Mouse (Mus musculus) urinary bladder, postnatal 4 days (tissue): ENCODE measurements around the gene Zic4.

Experiments used
- DNase-seq, 2 experiments: peaks; one replicate each; pipeline ENCODE4 v3.0.0; 2021 to 2022; ENCODE audit warnings: low spot score in 2 of 2

The Zic4 gene

GRCm38 (mm10) chr9:91400482-91401093 lies 38.4 kb downstream of the Zic4 start:
- DNase-seq, result no peak

DNA sequence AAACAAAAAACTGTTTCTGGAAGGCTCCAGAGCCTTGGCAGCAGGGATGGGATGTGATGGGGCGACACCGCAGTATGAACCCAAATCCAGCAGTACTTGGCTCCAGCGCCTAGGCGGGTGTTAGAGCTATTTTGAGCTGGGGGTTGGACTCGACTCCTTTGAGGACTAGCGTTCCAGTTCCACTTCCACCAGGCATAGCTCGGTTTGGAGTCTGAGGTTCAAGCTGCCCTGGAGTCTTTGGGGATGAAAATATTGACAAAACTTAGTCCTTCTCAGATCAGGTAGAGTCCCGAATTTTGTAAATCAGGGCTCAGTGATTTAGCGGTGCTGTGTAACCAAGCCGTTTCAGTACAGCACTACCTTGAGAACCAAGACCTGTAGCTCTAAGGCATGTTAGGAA lies 39.3 kb downstream of the Zic4 start:
- DNase-seq, result no peak

- DNase-seq, result no peak
These were observed 42.0 kb downstream of the Zic4 start for GRCm38 (mm10) chr9:91404229-91404628.

- no peak for DNase-seq
These were observed 42.9 kb downstream of the Zic4 start for GRCm38 (mm10) chr9:91404905-91405752.

- DNase-seq, result no peak
These were observed 43.6 kb downstream of the Zic4 start for GRCm38 (mm10) chr9:91405753-91406178.

DNA sequence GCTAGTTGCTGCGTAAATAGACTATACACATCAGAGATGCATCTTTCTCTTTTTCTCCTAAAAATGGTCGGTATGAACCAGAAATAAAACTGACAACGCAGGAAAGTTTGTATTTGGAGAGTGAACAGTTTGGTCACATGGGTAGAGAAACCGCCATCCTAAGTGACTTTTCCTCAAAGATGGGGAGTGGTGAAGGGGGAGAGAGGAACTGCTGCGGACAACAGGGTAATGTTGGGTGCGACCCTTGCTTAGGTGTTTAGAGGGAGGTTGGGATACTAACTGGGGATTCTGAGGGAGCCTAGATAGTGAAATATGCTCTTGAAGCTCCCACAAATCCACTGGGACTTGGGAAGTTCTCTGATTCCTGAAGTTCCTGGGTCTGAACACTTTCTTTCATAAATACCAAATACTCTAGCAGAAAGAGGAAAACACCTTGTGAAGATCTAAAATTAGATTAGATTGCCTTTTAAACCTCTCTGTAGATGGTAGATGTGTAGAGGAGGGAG lies 44.1 kb downstream of the Zic4 start:
- DNase-seq, result no peak

GRCm38 (mm10) chr9:91409771-91410170 lies 47.6 kb downstream of the Zic4 start:
- no peak for DNase-seq

DNA sequence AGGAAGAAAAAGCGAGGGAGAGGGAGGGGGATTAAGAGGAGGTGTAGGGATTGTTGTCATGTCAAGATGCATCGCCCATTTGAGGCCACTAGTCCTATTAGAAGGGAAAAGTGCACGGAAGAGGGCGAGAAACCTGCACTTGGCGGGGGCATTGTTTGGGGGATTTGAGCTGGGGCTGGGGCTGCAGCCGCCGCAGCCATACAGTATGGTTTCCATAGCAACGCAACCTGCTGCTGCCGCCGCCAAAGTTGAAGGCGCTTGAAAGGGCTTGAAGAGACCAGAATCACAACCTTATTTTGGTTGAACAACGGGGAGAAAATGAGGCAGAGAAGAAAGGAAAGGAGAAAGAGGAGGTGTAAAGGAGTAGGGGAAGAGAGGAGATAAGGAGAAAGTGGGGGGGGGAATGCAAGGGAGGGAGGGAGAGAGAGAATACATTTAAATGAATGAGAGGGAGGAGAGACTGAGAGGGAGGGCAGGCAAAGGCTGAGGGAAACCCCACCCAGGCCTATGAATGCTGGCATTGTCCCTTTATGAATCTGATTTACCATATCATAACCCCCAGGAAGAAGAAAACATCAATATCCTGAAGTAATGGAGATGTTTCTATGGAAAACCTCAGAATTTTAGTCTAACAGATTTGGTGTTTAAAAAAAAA lies 51.9 kb downstream of the Zic4 start:
- DNase-seq, result no peak

GRCm38 (mm10) chr9:91420441-91420840 lies 58.2 kb downstream of the Zic4 start:
- DNase-seq, result no peak
